Comparison of ENCODE assay signal across 9 mouse cellular contexts in genomic region chr3:17824662-17825061, GRCm38 (mm10).
DNase-seq lines count a peak whose midpoint lies in the region; ATAC-seq lines count a peak whose summit lies in the region.
"Had no signal": no experiment of that assay in that cellular context is flagged by ENCODE, and none has a peak within 500 bp of the region (broad histone marks: within the 10 kb centered on the region; RNA-seq: fewer than 3 reads in every experiment).

No protein-coding gene starts in this region.

- H3K27ac ChIP-seq in forebrain, embryonic 13.5 days = no peak overlapping the region
- no peak overlapping the region for H3K27ac ChIP-seq in forebrain, embryonic 15.5 days (replicated peaks)
- H3K27ac ChIP-seq: lung, embryonic 15.5 days had no signal

- H3K27me3 ChIP-seq in forebrain, embryonic 13.5 days = no peaks in the 10 kb centered on the region
- no peaks in the 10 kb centered on the region for H3K27me3 ChIP-seq in forebrain, embryonic 15.5 days
- H3K27me3 ChIP-seq: lung, embryonic 15.5 days had no signal

- no peaks in the 10 kb centered on the region for H3K36me3 ChIP-seq in forebrain, embryonic 13.5 days (ENCODE audit: poor library complexity, severe bottlenecking)
- no peaks in the 10 kb centered on the region for H3K36me3 ChIP-seq in forebrain, embryonic 15.5 days
- H3K36me3 ChIP-seq: lung, embryonic 15.5 days had no signal

- H3K4me1 ChIP-seq in forebrain, embryonic 13.5 days = no peaks in the 10 kb centered on the region
- H3K4me1 ChIP-seq in forebrain, embryonic 15.5 days = no peaks in the 10 kb centered on the region
- H3K4me1 ChIP-seq: lung, embryonic 15.5 days had no signal

- peak; percentile 51 to 73 for DNase-seq in left cerebral cortex, postnatal 14 days (ENCODE audit: low spot score in 2 of 2)
- no peak for DNase-seq in left cerebral cortex, adult 18-20 months (ENCODE audit: low spot score in 2 of 2)
- peak; percentile 66 for DNase-seq in NIH3T3 (ENCODE audit: low read depth)
- DNase-seq in mesoderm, embryonic 11.5 days (ENCODE audit: low read depth, low spot score) = peak; percentile 56
- DNase-seq in thymus, postnatal 14 days = no peak
- no peak for DNase-seq in adrenal gland, postnatal 36 days

- H3K9ac ChIP-seq in forebrain, embryonic 13.5 days = no peak overlapping the region
- H3K9ac ChIP-seq in forebrain, embryonic 15.5 days (replicated peaks) = no peak overlapping the region
- H3K9ac ChIP-seq: lung, embryonic 15.5 days had no signal

- H3K4me3 ChIP-seq in forebrain, embryonic 13.5 days = no peak overlapping the region
- H3K4me3 ChIP-seq in forebrain, embryonic 15.5 days = no peak overlapping the region
- H3K4me3 ChIP-seq: lung, embryonic 15.5 days had no signal

- WGBS in forebrain, embryonic 13.5 days = 46% methylated on average over 4 of the region's 4 CpGs
- WGBS in forebrain, embryonic 15.5 days = 49% methylated on average over 4 of the region's 4 CpGs

- peak; percentile 51; the same call in 1 of the 2 replicates for ATAC-seq in forebrain, embryonic 13.5 days
- no peak for ATAC-seq in forebrain, embryonic 15.5 days (replicated peaks)

- H3K9me3 ChIP-seq in forebrain, embryonic 13.5 days (replicated peaks) = no peaks in the 10 kb centered on the region
- no peaks in the 10 kb centered on the region for H3K9me3 ChIP-seq in forebrain, embryonic 15.5 days
- H3K9me3 ChIP-seq: lung, embryonic 15.5 days had no signal

- intact Hi-C loops in left cerebral cortex, postnatal 14 days (cut with DNase I) = loop anchor here (2.0 to 10.0 kb wide), 4 partner anchors 1010 to 1780 kb away; no protein-coding TSS in a partner anchor

- H3K4me2 ChIP-seq in forebrain, embryonic 13.5 days = no peak overlapping the region
- no peak overlapping the region for H3K4me2 ChIP-seq in forebrain, embryonic 15.5 days (replicated peaks)
- H3K4me2 ChIP-seq: lung, embryonic 15.5 days had no signal

Comparison
In these comparisons a context has a peak if more than half of its experiments do, and no peak if none do; other contexts are left out.
1. DNase-seq: peak in left cerebral cortex, postnatal 14 days (2 of 2), NIH3T3 (single experiment) and mesoderm, embryonic 11.5 days (single experiment); none in left cerebral cortex, adult 18-20 months (0 of 2), thymus, postnatal 14 days (single experiment) and adrenal gland, postnatal 36 days (0 of 2).